Mouse (Mus musculus) hindbrain, embryonic 14.5 days (tissue): ENCODE measurements around the gene Cmklr1. TPM values are rescaled to one million over a fixed set of nuclear protein-coding genes. Genes with fewer than 3 reads are reported as not detected.

Experiments used
- ATAC-seq: fragments of 200-750 bp; cut with Nextera tagmentation; 2 replicates; pipeline ENCODE4 v1.8.0; 2017; ENCODE audit warnings: moderate number of reproducible peaks, mild to moderate bottlenecking, moderate TSS enrichment, moderate library complexity; ENCODE audit not compliant: low FRiP score
- DNase-seq: peaks from one replicate; pipeline ENCODE4 v3.0.0-alpha.2; 2015; ENCODE audit warnings: low spot score
- H3K27ac ChIP-seq: fragments of 300-500 bp; sonication (generic); 2 replicates; pipeline ENCODE4 v1.5.1; 2014; ENCODE audit warnings: mild to moderate bottlenecking, moderate library complexity
- H3K27me3 ChIP-seq: fragments of 300-500 bp; sonication (generic); 2 replicates; pipeline ENCODE4 v1.6.1; 2014; ENCODE audit warnings: mild to moderate bottlenecking, low read length, mixed read lengths; ENCODE audit not compliant: control insufficient read depth, insufficient read depth
- H3K36me3 ChIP-seq: fragments of 300-500 bp; sonication (generic); replicated peaks from 2 replicates; pipeline ENCODE4 v1.6.1; 2014; ENCODE audit not compliant: control insufficient read depth, insufficient read depth
- H3K4me1 ChIP-seq: fragments of 300-500 bp; sonication (generic); replicated peaks from 2 replicates; pipeline ENCODE4 v1.6.1; 2014; ENCODE audit warnings: antibody characterized with exemption, low read length, mixed read lengths; ENCODE audit not compliant: control insufficient read depth, insufficient read depth
- H3K4me2 ChIP-seq: fragments of 300-500 bp; sonication (generic); replicated peaks from 2 replicates; pipeline ENCODE4 v1.6.1; 2014; ENCODE audit warnings: mild to moderate bottlenecking, moderate library complexity
- H3K4me3 ChIP-seq: fragments of 300-500 bp; sonication (generic); replicated peaks from 2 replicates; pipeline ENCODE4 v1.5.1; 2014; ENCODE audit warnings: mild to moderate bottlenecking, low read length
- H3K9ac ChIP-seq: fragments of 300-500 bp; sonication (generic); 2 replicates; pipeline ENCODE4 v1.6.1; 2014
- H3K9me3 ChIP-seq: fragments of 300-500 bp; sonication (generic); 2 replicates; pipeline ENCODE4 v1.6.1; 2016; ENCODE audit warnings: low read length; ENCODE audit not compliant: control insufficient read depth
- WGBS: fragments of 180-500 bp; shearing (Covaris S2); extraction: QIAGEN DNeasy Blood & Tissue Kit; methylation state at CpG from one replicate; pipeline ENCODE4 v1.1.7; 2014; 5-methylcytosine and 5-hydroxymethylcytosine counted together
- polyA plus RNA-seq: library from polyadenylated mRNA; unstranded; fragments of >200 nt; fragmentation: Nextera tagmentation; extraction: Ambion mirVana; gene quantifications from 2 replicates; pipeline ENCODE4 v1.2.1, GENCODE M21; 2014

Gene Cmklr1
- polyA plus RNA-seq, 1 experiment from 2014 or later, result 2.7 TPM

DNA sequence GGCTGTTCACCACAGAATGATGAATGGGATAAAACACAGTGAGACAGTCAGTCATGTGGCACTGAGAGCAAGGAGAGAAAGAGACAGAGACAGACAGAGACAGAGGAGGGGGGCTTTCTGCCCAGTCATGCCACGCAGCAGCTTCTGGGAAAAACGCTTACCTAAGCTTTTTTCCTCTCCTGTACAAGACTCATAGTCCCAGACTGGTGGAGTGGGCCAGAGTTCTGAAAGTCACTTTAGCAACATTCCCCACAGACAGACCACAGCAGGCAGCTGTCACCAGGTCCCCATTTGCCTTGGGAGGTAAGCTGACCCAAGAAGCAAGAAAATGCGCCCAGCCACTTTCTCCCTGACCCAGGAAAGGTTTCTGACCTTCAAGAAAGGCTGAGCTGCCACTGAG, 32.2 kb upstream of the Cmklr1 start:
- ATAC-seq (no peak), DNase-seq (no peak)

GRCm38 (mm10) chr5:113681219-113681618, 31.0 kb upstream of the Cmklr1 start:
- H3K4me3 ChIP-seq, result no peak overlapping the region
- H3K4me1 ChIP-seq, result no peaks in the 10 kb centered on the region
- H3K9ac ChIP-seq, result no peak overlapping the region
- H3K4me2 ChIP-seq, result no peak overlapping the region
- 67% methylated on average over 14 of the region's 14 CpGs for WGBS
- H3K27ac ChIP-seq, result no peak overlapping the region
- no peak for DNase-seq
- no peaks in the 10 kb centered on the region; the same call in 1 of the 2 replicates for H3K9me3 ChIP-seq
- no peaks in the 10 kb centered on the region for H3K36me3 ChIP-seq
- H3K27me3 ChIP-seq, result no peaks in the 10 kb centered on the region
- ATAC-seq, result no peak

More for the DNA sequence above, 32.2 kb upstream of the Cmklr1 start:
- Histone ChIP-seq H3K27me3 (no peaks in the 10 kb centered on the region), H3K9me3 (no peaks in the 10 kb centered on the region; the same call in 1 of the 2 replicates), H3K4me2 (no peak overlapping the region), H3K27ac (no peak overlapping the region), H3K4me3 (no peak overlapping the region), H3K36me3 (no peaks in the 10 kb centered on the region), H3K9ac (no peak overlapping the region), H3K4me1 (no peaks in the 10 kb centered on the region)
- 84% methylated on average over 3 of the region's 3 CpGs for WGBS

GRCm38 (mm10) chr5:113679509-113679908, 29.3 kb upstream of the Cmklr1 start:
- no peak for ATAC-seq
- Histone ChIP-seq H3K27ac (no peak overlapping the region), H3K9me3 (no peaks in the 10 kb centered on the region; the same call in 1 of the 2 replicates), H3K27me3 (no peaks in the 10 kb centered on the region), H3K9ac (no peak overlapping the region), H3K4me1 (no peaks in the 10 kb centered on the region), H3K4me2 (no peak overlapping the region), H3K36me3 (no peaks in the 10 kb centered on the region), H3K4me3 (no peak overlapping the region)
- DNase-seq, result no peak
- 94% methylated on average over 4 of the region's 4 CpGs for WGBS

- Histone ChIP-seq H3K9ac (no peak overlapping the region), H3K4me2 (no peak overlapping the region), H3K27ac (no peak overlapping the region), H3K27me3 (no peaks in the 10 kb centered on the region), H3K36me3 (no peaks in the 10 kb centered on the region), H3K4me1 (no peaks in the 10 kb centered on the region), H3K4me3 (no peak overlapping the region), H3K9me3 (no peaks in the 10 kb centered on the region; the same call in 1 of the 2 replicates)
- WGBS, result 85% methylated on average over 10 of the region's 10 CpGs
- DNase-seq (no peak), ATAC-seq (no peak)
Observed at GRCm38 (mm10) chr5:113678743-113679452, 28.7 kb upstream of the Cmklr1 start.

GRCm38 (mm10) chr5:113677541-113677940, 27.3 kb upstream of the Cmklr1 start:
- no peaks in the 10 kb centered on the region for H3K4me1 ChIP-seq
- H3K27me3 ChIP-seq, result no peaks in the 10 kb centered on the region
- H3K9ac ChIP-seq, result no peak overlapping the region
- no peak overlapping the region for H3K27ac ChIP-seq
- 89% methylated on average over 5 of the region's 7 CpGs for WGBS
- no peaks in the 10 kb centered on the region; the same call in 1 of the 2 replicates for H3K9me3 ChIP-seq
- H3K4me2 ChIP-seq, result no peak overlapping the region
- H3K4me3 ChIP-seq, result no peak overlapping the region
- no peak for ATAC-seq
- no peaks in the 10 kb centered on the region for H3K36me3 ChIP-seq
- DNase-seq, result no peak

GRCm38 (mm10) chr5:113674851-113675250, 24.6 kb upstream of the Cmklr1 start:
- Histone ChIP-seq H3K4me3 (no peak overlapping the region), H3K36me3 (no peaks in the 10 kb centered on the region), H3K27me3 (no peaks in the 10 kb centered on the region), H3K9me3 (no peaks in the 10 kb centered on the region), H3K4me2 (no peak overlapping the region), H3K4me1 (no peaks in the 10 kb centered on the region), H3K27ac (no peak overlapping the region), H3K9ac (no peak overlapping the region)
- DNase-seq (no peak), ATAC-seq (no peak)
- WGBS, result 81% methylated on average over 7 of the region's 7 CpGs

- H3K9ac ChIP-seq, result no peak overlapping the region
- WGBS, result 89% methylated on average over 7 of the region's 7 CpGs
- H3K4me2 ChIP-seq, result no peak overlapping the region
- no peaks in the 10 kb centered on the region for H3K4me1 ChIP-seq
- no peak overlapping the region for H3K27ac ChIP-seq
- H3K27me3 ChIP-seq, result no peaks in the 10 kb centered on the region
- H3K4me3 ChIP-seq, result no peak overlapping the region
- no peaks in the 10 kb centered on the region for H3K9me3 ChIP-seq
- H3K36me3 ChIP-seq, result no peaks in the 10 kb centered on the region
- ATAC-seq (no peak), DNase-seq (no peak)
Observed at GRCm38 (mm10) chr5:113672456-113672855, 22.2 kb upstream of the Cmklr1 start.

- WGBS, result 82% methylated on average over 6 of the region's 6 CpGs
- no peaks in the 10 kb centered on the region for H3K9me3 ChIP-seq
- H3K4me1 ChIP-seq, result no peaks in the 10 kb centered on the region
- H3K27me3 ChIP-seq, result no peaks in the 10 kb centered on the region
- no peak overlapping the region for H3K4me2 ChIP-seq
- H3K27ac ChIP-seq, result no peak overlapping the region
- no peak overlapping the region for H3K4me3 ChIP-seq
- H3K36me3 ChIP-seq, result no peaks in the 10 kb centered on the region
- no peak for DNase-seq
- H3K9ac ChIP-seq, result no peak overlapping the region
- no peak for ATAC-seq
Observed at GRCm38 (mm10) chr5:113670597-113670996, 20.4 kb upstream of the Cmklr1 start.

GRCm38 (mm10) chr5:113670110-113670509, 19.9 kb upstream of the Cmklr1 start:
- Histone ChIP-seq H3K9me3 (no peaks in the 10 kb centered on the region), H3K27me3 (no peaks in the 10 kb centered on the region), H3K4me1 (no peaks in the 10 kb centered on the region), H3K9ac (no peak overlapping the region), H3K4me2 (no peak overlapping the region), H3K27ac (no peak overlapping the region), H3K36me3 (no peaks in the 10 kb centered on the region), H3K4me3 (no peak overlapping the region)
- WGBS, result 71% methylated on average over 3 of the region's 3 CpGs
- DNase-seq, result no peak
- ATAC-seq, result no peak
